Mouse (Mus musculus) left cerebral cortex, postnatal 10 days (tissue): ENCODE results near the gene Nlgn2. TPM values are rescaled to one million over a fixed set of nuclear protein-coding genes. Genes with fewer than 3 reads are reported as not detected.

Experiments used
- DNase-seq, 2 experiments: peaks; one replicate each; pipeline ENCODE4 v3.0.0; 2021 to 2022; ENCODE audit warnings: low spot score in 2 of 2, mixed read lengths in 1 of 2; ENCODE audit errors: extremely low spot score in 1 of 2
- intact Hi-C: fragments of 180-260 bp; cut with DNase I; formaldehyde crosslinking; loops from one replicate; pipeline ENCODE4 v1.15.1; 2025
- total RNA-seq, 2 experiments: library from RNA; stranded (reverse); gene quantifications; 2 replicates each; pipeline ENCODE4 v1.2.3; 2021

Gene Nlgn2
- 100 to 1,000 TPM; 268 to 274 TPM for total RNA-seq

DNA sequence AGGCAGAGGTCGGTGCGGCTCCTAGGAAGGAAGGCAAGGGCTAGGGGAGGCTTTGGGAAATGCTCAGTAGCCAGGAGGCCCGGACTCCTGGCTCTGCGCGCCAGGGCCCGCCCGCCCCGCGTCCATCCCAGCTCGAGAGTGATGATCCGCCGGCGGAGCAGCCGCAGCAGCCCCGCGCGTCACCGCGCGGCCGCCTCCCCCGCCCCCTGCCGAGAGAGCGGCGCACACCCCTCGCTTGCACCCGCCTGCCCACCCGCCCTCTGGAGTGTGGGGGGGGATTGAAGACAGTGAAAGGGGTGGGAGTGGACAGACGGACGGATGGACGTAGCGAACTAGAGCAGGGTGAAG is at the start of gene Nlgn2:
Gene Nlgn2 (minus strand): TSS at position 181 of the 348 bp plus-strand sequence.
- DNase-seq = peak in 1 of 2 experiments; percentile 91
- intact Hi-C loops = loop anchor here (5.0 kb wide), 2 partner anchors 35 to 80 kb away; partner anchors contain the start of genes Fgf11 and Polr2a

DNA sequence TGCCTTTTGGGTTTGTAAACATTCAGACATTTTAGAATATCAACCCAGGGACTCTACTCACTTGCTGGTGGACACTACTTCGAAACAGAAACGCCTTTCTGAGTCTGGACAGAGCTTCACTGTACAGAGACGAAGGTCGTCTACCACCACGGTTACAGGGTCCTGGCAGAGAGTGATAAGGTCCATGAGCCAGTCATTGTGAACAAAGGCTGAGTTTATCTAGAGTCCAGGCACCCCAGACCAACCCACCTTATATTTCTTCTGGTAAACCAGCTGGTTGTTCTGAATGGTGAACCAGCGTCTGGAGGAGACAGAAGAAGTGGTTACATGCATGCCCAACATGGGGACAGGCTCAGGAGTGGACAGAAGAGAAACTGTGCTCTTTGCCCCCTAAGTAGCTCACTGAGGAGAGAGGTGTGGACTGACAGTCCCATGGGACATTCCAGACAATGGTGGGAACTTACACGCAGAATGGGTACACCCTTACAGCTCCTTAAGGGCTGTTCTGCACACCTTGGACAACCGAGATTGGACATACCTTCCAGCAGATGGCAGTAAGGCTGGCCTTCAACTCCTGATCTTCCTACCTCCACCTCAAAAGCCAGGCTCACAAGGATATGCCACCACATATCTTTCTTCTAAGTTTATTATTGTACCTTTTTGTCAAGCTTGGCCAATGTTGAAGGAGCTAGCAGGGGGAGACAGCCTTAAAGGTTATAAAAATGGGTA is 49.5 kb upstream of the Nlgn2 start:
- intact Hi-C loops = no loop called here
- DNase-seq = no peak

DNA sequence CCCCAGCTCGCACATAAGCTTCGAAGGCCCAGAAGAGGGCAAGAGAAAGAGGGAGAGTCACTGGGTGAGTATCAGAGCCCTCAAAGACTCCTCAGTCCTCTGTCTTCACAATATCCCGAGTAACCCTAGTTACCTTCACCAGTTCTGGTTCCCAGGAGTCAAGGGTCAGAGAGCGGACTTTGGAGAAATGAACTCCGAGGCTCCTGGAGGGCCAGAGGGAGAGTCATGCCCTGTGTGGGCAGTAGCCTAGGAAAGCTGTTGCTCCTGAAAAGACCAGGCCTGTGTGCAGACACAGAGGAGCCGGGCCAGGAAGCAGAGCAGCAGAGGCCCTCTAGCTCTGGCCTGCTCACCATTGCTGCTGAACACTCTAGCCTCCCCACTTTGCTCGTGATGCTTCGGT is 47.1 kb upstream of the Nlgn2 start:
- no peak for DNase-seq
- intact Hi-C loops = no loop called here

DNA sequence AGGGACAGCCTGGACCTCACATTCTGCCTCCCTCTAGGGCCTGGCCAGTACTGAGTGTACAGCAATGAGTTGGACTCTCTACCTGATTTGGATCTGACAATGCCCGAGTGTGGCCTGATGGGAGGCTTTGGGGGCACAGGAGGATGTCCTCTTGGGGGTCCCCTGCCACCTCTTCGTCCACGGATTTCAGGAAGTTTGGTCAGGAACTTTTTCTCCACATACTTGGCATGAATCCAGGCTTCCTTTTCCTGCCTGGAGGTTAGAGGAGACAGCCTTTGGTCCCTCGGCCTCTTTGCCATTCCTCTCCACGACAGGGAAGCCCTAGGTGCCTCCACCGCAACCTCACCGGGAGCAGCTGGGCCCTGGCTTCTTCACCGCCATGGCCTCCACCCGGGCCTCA is 46.7 kb upstream of the Nlgn2 start:
- intact Hi-C loops = no loop called here
- no peak for DNase-seq

DNA sequence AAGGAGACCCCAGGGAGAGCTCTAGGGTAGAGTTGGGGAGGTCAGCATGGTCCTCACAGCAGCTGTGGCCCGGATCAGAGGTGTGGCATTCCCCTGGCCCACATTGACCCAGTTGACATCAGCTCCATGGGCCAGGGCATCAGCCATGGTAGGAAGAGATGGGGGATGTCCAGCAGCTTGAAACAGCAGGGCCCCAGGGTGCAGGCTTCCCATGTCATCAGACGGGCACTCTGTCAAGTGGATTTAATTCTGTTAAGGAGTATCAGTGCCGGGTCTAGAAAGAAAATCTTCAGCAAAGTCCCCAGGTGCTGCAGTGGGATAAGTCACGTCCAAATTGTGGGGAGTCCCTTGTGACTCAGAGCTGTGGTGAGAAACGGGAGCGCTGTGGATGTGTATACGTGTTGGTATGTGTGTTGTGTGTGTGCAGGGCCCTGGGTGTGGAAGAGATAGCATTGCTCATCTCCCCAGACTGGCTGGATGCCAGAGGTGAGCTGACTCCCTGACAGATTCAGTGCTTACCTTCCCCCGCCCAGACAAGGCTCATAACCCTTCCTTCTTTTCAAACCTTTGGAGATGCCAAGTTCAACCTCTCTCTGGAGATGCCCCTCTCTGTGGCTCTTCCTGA is 46.1 kb upstream of the Nlgn2 start:
- no peak for DNase-seq
- intact Hi-C loops = no loop called here

GRCm38 (mm10) chr11:69883066-69883465 is 45.5 kb upstream of the Nlgn2 start:
- no peak for DNase-seq
- intact Hi-C loops = no loop called here

- no peak for DNase-seq
- intact Hi-C loops = no loop called here
Observed at GRCm38 (mm10) chr11:69881787-69882670, 44.4 kb upstream of the Nlgn2 start.

- intact Hi-C loops = no loop called here
Observed at GRCm38 (mm10) chr11:69880853-69881603, 43.4 kb upstream of the Nlgn2 start, which contains the start of gene Kctd11. Gene Kctd11, minus strand, starts transcription at chr11:69881406.

DNA sequence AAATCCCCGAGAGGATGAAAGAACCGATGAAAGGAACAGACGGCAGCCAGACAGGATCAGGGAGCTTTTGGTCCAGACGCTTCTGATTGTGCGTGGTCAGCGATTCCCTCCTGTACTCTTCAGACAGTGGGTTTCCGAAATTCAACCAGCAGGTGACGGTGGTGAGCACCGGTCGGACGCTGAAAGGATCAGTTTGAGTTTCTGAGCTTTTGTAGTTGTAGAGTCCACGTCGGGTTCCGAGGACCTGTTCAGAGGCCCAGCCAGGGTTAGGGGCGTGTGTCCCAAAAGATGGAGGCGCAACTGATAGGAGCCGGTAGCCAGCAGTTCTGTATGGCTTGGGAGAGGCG is 42.9 kb upstream of the Nlgn2 start:
- intact Hi-C loops = no loop called here
- peak in 1 of 2 experiments; percentile 82 for DNase-seq

More at GRCm38 (mm10) chr11:69880853-69881603, 43.4 kb upstream of the Nlgn2 start, which contains the start of gene Kctd11:
- peak in 1 of 2 experiments; percentile 93 for DNase-seq

DNA sequence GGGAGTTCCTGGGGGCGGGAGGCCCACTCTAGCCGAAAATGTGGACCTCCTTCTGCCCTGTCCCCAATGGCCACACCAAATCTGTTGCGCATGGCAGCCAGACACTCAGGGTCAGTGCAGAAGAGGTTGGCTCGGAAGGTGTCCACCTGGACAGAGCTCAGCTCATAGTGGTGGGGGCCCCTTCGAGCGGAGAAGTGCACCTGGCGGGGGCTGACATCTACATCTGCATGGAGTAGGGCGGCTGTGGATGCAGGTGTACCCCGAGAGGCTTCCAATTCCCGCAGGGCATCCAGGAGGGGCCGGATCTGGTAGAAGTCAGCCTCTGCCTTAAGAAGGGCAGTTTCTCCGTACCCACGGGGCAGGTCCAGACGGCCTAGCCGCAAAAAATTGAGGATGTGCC is 42.1 kb upstream of the Nlgn2 start:
- intact Hi-C loops = loop anchor here (5.0 kb wide), 1 partner anchor 77 kb away; the partner anchor contains the start of gene Fgf11
- DNase-seq = no peak

GRCm38 (mm10) chr11:69878952-69879351 is 41.4 kb upstream of the Nlgn2 start:
- no peak for DNase-seq
- intact Hi-C loops = loop anchor here (5.0 kb wide), 1 partner anchor 77 kb away; the partner anchor contains the start of gene Fgf11

GRCm38 (mm10) chr11:69878399-69878798 is 40.8 kb upstream of the Nlgn2 start:
- no peak for DNase-seq
- intact Hi-C loops = loop anchor here (5.0 kb wide), 1 partner anchor 76 kb away; the partner anchor contains the start of gene Fgf11

- intact Hi-C loops = loop anchor here (5.0 kb wide), 1 partner anchor 76 kb away; the partner anchor contains the start of gene Fgf11
- no peak for DNase-seq
Observed at GRCm38 (mm10) chr11:69877878-69878277, 40.3 kb upstream of the Nlgn2 start, which contains the start of gene Tmem95. Gene Tmem95, minus strand, starts transcription at chr11:69878018.

DNA sequence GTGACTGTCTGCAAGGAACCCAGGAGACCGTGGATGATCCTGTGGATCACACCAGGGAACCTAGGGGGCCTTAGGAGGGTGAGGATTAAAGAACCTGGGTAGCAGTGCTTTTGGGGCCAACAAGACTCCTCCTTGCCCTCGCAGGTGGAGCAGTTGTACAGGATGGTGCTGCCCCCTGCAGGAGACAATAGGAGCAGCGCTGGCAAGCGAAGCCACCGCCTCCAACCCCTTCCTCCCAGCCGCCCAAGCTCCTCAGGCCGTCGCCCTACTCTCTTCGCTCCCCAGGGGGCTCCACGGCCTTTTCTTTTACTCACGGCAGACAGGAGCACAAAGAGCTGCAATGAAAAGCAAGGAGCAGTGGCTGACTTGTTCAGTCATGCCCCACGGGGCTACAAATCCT is 39.3 kb upstream of the Nlgn2 start:
- DNase-seq = peak; percentile 77 to 91
- intact Hi-C loops = loop anchor here (5.0 kb wide), 1 partner anchor 75 kb away; the partner anchor contains the start of gene Fgf11

DNA sequence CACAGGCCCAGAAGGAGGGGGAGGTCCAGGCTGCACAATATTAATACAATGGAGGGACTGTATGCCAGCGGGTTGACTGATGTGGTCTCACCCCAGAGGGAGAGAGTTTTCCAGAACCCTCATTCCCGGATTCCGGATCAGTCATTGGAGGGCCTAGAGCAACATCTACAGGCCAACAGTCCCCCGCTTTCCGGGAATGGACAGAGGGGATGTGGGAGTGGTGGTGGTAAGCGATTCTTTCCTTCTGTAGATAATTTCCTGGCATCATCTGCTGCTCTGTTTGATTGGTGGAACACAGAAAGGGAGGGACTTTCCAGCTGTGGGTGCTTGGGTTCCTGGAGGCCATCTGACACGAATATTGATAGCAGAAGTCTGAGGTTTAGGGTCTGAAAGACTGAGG is 38.6 kb upstream of the Nlgn2 start:
- DNase-seq = no peak
- intact Hi-C loops = loop anchor here (5.0 kb wide), 1 partner anchor 74 kb away; the partner anchor contains the start of gene Fgf11

DNA sequence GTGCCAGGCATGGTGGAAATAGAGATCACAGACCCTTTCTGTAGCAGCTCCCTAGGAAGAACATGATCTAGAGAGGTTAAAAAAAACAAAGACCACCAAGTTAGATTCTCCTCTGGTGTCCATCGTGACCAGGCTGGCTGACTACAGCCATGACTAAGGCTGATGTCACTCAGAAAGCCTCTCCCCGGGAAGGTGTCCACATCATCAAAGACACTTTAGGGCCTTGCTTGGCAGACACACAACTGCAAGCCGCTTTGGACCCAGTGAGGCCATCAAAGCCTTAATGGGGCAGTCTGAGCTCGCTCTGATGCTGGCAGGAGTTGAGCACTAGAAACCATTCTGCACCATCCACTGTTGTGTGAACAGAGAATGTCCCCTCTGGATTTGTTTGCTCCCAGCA is 34.9 kb upstream of the Nlgn2 start:
- no peak for DNase-seq
- intact Hi-C loops = no loop called here

- intact Hi-C loops = no loop called here
- DNase-seq = no peak
Observed at GRCm38 (mm10) chr11:69871822-69872221, 34.2 kb upstream of the Nlgn2 start.

DNA sequence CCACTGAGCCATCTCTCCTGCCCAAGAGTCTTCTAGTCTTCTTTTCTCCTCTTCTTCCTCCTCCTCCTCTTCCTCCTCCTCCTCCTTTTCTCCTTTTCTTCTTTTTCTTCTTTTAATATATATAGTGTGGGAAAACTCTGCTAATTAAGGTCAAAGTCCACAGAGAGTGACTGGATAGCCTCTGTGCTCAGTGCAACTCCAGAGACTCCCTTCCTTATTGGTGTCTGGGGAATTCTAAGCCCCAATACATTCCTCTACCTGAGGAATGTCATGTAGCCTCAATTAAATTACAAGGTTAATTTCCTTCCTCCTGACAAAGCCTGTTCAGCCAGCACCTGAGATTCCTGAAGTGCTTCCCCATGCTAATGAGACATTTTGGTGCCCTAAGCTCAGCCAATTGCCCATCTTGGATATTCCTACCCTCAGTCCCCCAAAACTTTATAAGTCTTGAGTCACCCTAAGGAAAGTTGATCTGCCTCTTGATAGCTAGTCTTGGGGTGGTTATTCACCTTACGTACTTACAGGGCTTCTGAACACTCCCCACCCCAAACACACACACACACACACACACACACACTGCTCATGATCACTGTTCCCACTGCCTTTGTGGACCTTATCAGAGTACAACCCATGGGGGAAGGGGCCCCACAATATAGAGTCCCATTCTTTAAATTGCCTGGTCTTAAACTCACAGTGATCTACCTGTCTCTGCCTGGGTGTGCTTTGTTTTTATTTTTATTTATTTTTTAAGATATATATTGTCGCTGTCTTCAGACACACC is 32.9 kb upstream of the Nlgn2 start:
- intact Hi-C loops = no loop called here
- DNase-seq = no peak
